Mouse (Mus musculus) adipocyte (in vitro differentiated cells): ENCODE measurements at regions not wholly inside any gene's neighbourhood (a gene's known extent, or its start where the extent isn't known, plus 50 kb on each side); places are given as distances from the start of the nearest gene placed in this dataset.
A peak's percentile ranks its signal among the peaks of the same experiment; 100 is the strongest.

Experiments used
- DNase-seq: peaks from one replicate; pipeline ENCODE4 v3.0.0-alpha.2; 2016; ENCODE audit warnings: low spot score

DNA sequence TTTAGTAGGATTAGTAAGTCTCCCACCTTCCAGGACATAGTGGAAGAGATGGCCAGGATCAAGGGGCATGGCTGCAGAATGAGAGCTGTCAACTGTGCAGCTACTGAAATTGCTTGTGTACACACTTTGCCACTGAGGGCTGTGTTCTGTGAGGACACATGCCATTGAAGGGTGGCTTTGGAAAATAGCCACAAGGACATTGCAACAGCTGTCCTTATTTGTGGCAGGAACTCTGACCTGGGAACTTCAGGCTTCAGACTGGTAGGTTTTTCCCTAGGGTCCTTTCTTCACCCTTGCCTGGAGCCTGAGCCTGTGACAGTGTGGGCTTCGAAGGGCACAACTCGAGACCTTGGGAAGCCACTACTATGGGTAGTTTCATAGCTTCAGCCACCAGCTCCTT, 64.2 kb upstream of the Ywhaq start:
- peak; percentile 76 for DNase-seq

DNA sequence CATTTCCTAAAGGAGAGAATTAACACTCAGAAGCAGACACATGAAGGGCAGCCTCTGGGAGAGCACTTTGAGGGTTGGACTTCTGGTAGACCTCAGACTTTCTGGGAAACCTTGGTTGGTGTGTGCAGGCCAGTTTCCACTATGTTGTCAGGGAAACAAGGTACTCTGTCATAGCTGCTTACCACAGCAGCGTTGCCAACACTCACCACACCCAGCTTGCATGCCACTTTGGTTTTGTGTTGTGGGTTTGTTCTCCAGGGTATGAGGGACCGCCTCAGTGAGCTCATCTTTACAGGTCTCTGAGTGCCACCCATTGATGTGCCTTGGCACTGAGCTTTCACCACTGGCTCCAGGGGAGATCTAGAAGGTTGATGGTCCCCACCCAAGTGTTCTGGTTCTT, 62.8 kb upstream of the Ywhaq start:
- DNase-seq = no peak

DNA sequence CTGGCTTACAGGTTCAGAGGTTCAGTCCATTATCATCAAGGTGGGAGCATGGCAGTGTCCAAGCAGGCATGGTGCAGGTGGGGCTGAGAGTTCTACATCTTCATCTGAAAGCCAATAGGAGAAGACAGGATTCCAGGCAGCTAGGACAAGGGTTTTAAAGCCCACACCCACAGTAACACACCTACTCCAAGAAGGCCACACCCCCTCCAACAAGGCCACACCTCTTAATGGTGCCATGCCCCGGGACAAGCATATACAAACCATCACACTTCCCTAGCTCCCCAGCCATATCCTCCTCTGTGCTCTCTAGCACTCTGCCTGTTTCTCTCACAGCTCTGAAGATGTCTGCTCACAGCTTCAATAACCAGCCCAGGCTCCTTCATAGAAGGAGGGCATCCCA, 61.8 kb upstream of the Ywhaq start:
- DNase-seq = no peak

DNA sequence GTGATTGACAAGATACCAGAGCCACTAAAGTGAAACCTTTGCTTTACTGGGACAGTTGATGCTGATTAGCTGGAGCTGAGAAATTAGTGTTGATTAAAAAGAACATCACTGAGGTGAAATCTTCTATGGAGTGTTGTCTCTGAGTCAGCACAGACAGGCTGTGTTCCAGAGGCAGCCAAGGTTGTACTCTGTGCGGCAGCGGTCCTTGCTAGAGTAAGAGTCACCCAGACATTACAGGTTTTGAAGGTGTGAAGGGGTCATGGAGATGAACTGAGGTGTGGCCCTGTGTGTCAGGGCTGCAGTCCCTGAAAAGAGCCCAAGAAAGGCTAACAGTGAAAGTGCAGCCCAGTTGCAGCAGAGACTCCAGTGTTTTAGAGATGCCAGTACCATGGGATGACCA, 59.1 kb upstream of the Ywhaq start:
- no peak for DNase-seq

DNA sequence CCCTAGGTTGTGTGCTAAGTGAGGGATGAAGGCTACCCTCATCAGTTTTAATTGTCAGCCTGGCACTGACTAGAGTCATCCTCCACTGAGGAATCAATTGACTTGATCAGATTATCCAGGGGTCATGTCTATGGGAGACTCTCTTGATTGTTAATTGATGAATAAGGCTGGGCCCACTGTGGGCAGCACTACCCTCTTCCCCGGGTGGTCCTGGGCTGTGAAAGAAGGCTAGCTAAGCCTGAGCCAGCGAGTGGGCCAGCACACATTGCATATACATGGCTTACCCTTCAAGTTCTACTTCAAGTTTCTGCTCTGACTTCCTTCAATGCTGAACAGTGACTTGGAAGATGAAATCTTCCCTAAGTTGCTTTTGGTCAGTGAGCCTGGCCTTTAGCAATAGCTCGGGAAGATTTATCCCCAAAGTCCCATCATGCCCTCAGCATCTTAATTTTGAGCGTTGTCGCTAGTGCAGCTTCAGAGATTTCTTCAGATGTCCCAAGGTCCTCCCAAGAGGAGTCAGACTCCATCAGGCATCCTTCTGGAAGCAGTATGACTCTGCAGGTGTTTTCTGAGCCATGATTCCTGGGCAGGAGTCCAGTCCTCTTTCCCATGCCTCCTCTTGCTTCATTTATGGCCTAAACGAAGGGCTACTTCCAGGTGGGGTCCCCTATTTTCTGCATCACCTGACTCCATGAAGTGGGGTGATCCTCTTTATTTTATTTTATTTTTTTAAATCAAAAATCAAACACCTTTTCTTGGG, 55.7 kb upstream of the Ywhaq start:
- DNase-seq = no peak

DNA sequence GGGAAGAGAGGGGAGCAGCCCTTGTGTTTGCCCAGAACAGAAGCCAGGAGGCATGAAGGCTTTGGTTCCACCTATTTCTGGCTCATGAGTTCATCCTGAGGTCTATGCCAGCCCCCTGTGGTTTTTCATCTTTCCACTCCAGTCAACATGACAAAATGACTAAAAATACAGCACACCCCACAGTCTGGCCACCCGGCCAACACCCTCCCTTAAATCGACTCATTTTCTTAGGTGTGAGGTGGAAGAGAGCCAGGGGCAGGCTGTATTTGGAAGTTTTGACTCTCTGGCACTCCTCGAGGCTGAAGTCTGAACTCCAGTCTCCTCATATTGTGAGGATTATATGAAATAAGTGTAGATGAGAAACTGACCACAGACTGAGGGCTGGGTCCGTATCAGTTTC, 55.0 kb upstream of the Ywhaq start:
- DNase-seq = peak; percentile 45

DNA sequence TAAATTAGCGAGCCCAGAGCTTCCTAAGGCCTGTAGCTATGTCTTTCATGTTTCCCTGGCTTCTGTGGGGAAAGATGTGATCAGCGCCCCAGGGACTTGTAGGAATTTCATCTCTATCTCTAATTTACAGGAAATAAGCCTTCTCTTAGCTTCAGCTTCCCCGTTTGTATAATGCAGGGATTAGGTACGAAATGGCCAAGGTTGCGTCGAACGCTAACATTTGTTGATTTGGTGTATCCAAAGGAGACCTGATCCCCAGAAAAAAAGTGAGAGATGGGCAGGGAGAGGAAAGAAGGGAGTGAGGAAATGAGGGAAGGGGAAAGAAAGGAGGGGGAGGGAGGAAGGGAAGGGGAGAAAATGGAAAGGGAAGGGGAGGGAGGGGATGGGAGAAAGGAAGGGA, 54.5 kb upstream of the Ywhaq start:
- DNase-seq = no peak

DNA sequence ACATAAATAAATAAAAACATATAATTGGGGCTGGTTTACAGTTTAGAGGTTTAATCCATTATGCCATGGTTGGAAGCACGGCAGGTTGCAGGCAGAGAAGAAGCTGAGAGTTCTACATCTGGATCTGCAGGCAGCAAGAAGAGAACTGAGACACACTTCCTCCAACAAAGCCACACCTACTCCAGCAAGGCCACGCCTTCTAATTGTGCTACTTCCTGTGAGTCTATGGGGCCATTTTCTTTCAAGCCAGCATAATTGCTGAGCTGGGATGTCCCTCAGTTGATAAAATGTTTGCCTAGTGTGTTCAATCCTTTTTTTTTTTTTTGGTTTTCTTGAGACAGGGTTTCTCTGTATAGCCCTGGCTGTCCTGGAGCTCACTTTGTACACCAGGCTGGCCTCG, 52.8 kb upstream of the Ywhaq start:
- DNase-seq = no peak
